Mouse (Mus musculus) limb, embryonic 14.5 days (tissue): ENCODE measurements around the gene Orm1. TPM values are rescaled to one million over a fixed set of nuclear protein-coding genes. Genes with fewer than 3 reads are reported as not detected.

ENCODE experiments used
- ATAC-seq: fragments of 200-750 bp; cut with Nextera tagmentation; 2 replicates; pipeline ENCODE4 v1.8.0; 2017; ENCODE audit warnings: low read depth, moderate number of reproducible peaks, moderate TSS enrichment; ENCODE audit not compliant: low FRiP score
- DNase-seq: peaks from one replicate; pipeline ENCODE4 v3.0.0-alpha.2; 2015; ENCODE audit warnings: low spot score
- H3K27ac ChIP-seq: fragments of 300-500 bp; sonication (generic); replicated peaks from 2 replicates; pipeline ENCODE4 v1.5.1; 2014; ENCODE audit warnings: low read depth, mild to moderate bottlenecking, low read length, moderate library complexity, mixed read lengths
- H3K27me3 ChIP-seq: fragments of 300-500 bp; sonication (generic); 2 replicates; pipeline ENCODE4 v1.6.1; 2014; ENCODE audit warnings: low read length, mixed read lengths; ENCODE audit not compliant: control insufficient read depth, insufficient read depth
- H3K36me3 ChIP-seq: fragments of 300-500 bp; sonication (generic); 2 replicates; pipeline ENCODE4 v1.6.1; 2014; ENCODE audit warnings: mild to moderate bottlenecking, low read length, moderate library complexity, mixed read lengths; ENCODE audit not compliant: control insufficient read depth, insufficient read depth
- H3K4me1 ChIP-seq: fragments of 300-500 bp; sonication (generic); 2 replicates; pipeline ENCODE4 v1.6.1; 2014; ENCODE audit warnings: antibody characterized with exemption, low read length, mixed read lengths; ENCODE audit not compliant: control insufficient read depth, insufficient read depth
- H3K4me2 ChIP-seq: fragments of 300-500 bp; sonication (generic); replicated peaks from 2 replicates; pipeline ENCODE4 v1.6.1; 2014; ENCODE audit warnings: low read depth, mild to moderate bottlenecking, low read length, moderate library complexity; ENCODE audit not compliant: severe bottlenecking
- H3K4me3 ChIP-seq: fragments of 300-500 bp; sonication (generic); replicated peaks from 2 replicates; pipeline ENCODE4 v1.5.1; 2014; ENCODE audit warnings: low read length
- H3K9ac ChIP-seq: fragments of 300-500 bp; sonication (generic); 2 replicates; pipeline ENCODE4 v1.6.1; 2014; ENCODE audit warnings: mild to moderate bottlenecking, low read depth, low read length, moderate library complexity; ENCODE audit not compliant: severe bottlenecking
- H3K9me3 ChIP-seq: fragments of 300-500 bp; sonication (generic); 2 replicates; pipeline ENCODE4 v1.6.1; 2016; ENCODE audit warnings: low read length; ENCODE audit not compliant: control insufficient read depth
- POLR2A ChIP-seq: fragments of 200-500 bp; IDR thresholded peaks from 2 replicates; pipeline ENCODE4 v1.8.0; 2012; ENCODE audit warnings: inconsistent platforms, mild to moderate bottlenecking, moderate library complexity, borderline replicate concordance; ENCODE audit not compliant: insufficient read depth, insufficient read length; ENCODE audit errors: extremely low read depth
- WGBS: fragments of 180-500 bp; shearing (Covaris S2); extraction: QIAGEN DNeasy Blood & Tissue Kit; methylation state at CpG from one replicate; pipeline ENCODE4 v1.1.7; 2014; 5-methylcytosine and 5-hydroxymethylcytosine counted together
- polyA plus RNA-seq, 2 experiments: library from polyadenylated mRNA; depleted of rRNA in 1 of 2; stranded (reverse) in 1 of 2; unstranded in 1 of 2; fragments of >200 nt; fragmentation: Nextera tagmentation in 1 of 2; extraction: Ambion mirVana in 1 of 2; gene quantifications; 2 replicates each; pipeline versions ENCODE4 v1.2.1 to v1.2.3; 2012 to 2014

Gene Orm1
- polyA plus RNA-seq, 2 experiments: 0.28 to 1.6 TPM

GRCm38 (mm10) chr4:63307175-63308062 lies 36.9 kb upstream of the Orm1 start:
- Histone ChIP-seq H3K36me3 (peaks cover 74% of the 10 kb centered on the region), H3K27me3 (no peaks in the 10 kb centered on the region), H3K4me1 (no peaks in the 10 kb centered on the region), H3K9me3 (no peaks in the 10 kb centered on the region), H3K4me3 (no peak overlapping the region), H3K9ac (no peak overlapping the region), H3K4me2 (no peak overlapping the region), H3K27ac (no peak overlapping the region)
- peak; percentile 77 for DNase-seq
- ATAC-seq: peak; percentile 76
- 35% methylated on average over 21 of the region's 21 CpGs for WGBS
- TF ChIP-seq POLR2A: no peak

GRCm38 (mm10) chr4:63308316-63308715 lies 36.0 kb upstream of the Orm1 start:
- Histone ChIP-seq H3K27ac (no peak overlapping the region), H3K9ac (no peak overlapping the region), H3K4me1 (no peaks in the 10 kb centered on the region), H3K36me3 (peaks cover 74% of the 10 kb centered on the region), H3K9me3 (no peaks in the 10 kb centered on the region), H3K27me3 (no peaks in the 10 kb centered on the region), H3K4me2 (no peak overlapping the region), H3K4me3 (no peak overlapping the region)
- DNase-seq (no peak), ATAC-seq (no peak)
- 86% methylated on average over 3 of the region's 3 CpGs for WGBS
- TF ChIP-seq POLR2A: no peak

- no peak for TF ChIP-seq POLR2A
- Histone ChIP-seq H3K27ac (no peak overlapping the region), H3K27me3 (no peaks in the 10 kb centered on the region), H3K4me2 (no peak overlapping the region), H3K9ac (no peak overlapping the region), H3K36me3 (peaks cover 79% of the 10 kb centered on the region), H3K9me3 (no peaks in the 10 kb centered on the region), H3K4me1 (no peaks in the 10 kb centered on the region), H3K4me3 (no peak overlapping the region)
- ATAC-seq (no peak), DNase-seq (no peak)
- WGBS: 57% methylated on average over 10 of the region's 10 CpGs
Observed at GRCm38 (mm10) chr4:63310247-63310855, 34.0 kb upstream of the Orm1 start.

- Histone ChIP-seq H3K9ac (no peak overlapping the region), H3K27me3 (no peaks in the 10 kb centered on the region), H3K4me1 (no peaks in the 10 kb centered on the region), H3K27ac (no peak overlapping the region), H3K9me3 (no peaks in the 10 kb centered on the region), H3K36me3 (peaks cover 82% of the 10 kb centered on the region), H3K4me2 (no peak overlapping the region), H3K4me3 (no peak overlapping the region)
- TF ChIP-seq POLR2A: no peak
- 78% methylated on average over 7 of the region's 7 CpGs for WGBS
- DNase-seq (no peak), ATAC-seq (no peak)
Observed at GRCm38 (mm10) chr4:63311426-63311825, 32.9 kb upstream of the Orm1 start.

- H3K27ac ChIP-seq: no peak overlapping the region
- H3K4me1 ChIP-seq: no peaks in the 10 kb centered on the region
- WGBS: 83% methylated on average over 5 of the region's 5 CpGs
- H3K4me3 ChIP-seq: no peak overlapping the region
- H3K27me3 ChIP-seq: no peaks in the 10 kb centered on the region
- DNase-seq: no peak
- H3K36me3 ChIP-seq: peaks cover 89% of the 10 kb centered on the region
- H3K9me3 ChIP-seq: no peaks in the 10 kb centered on the region
- H3K4me2 ChIP-seq: no peak overlapping the region
- ATAC-seq: no peak
- no peak overlapping the region for H3K9ac ChIP-seq
- no peak for TF ChIP-seq POLR2A
Observed at GRCm38 (mm10) chr4:63314063-63314462, 30.3 kb upstream of the Orm1 start.
